Mouse (Mus musculus): ENCODE data around the gene Tmem147.
A peak's percentile ranks its signal among the peaks of the same experiment; 100 is the strongest.
"Not testable (repeated sequence)": the region's sequence is repeated elsewhere in the genome, so short reads cannot be mapped to it uniquely, and the experiment has no call there.

Tmem147 gene

GRCm38 (mm10) chr7:30729396-30730063 is at the start of gene Tmem147:
Gene Tmem147 (minus strand): TSS chr7:30729540.
- DNase-seq: peak; percentile 96

- DNase-seq: no peak
Measured at GRCm38 (mm10) chr7:30777911-30778310, 48.6 kb upstream of the Tmem147 start.

GRCm38 (mm10) chr7:30777081-30777579 is 47.8 kb upstream of the Tmem147 start:
- DNase-seq: no peak

GRCm38 (mm10) chr7:30776104-30776503 is 46.8 kb upstream of the Tmem147 start:
- DNase-seq: no peak

- no peak for DNase-seq
Measured at GRCm38 (mm10) chr7:30769236-30769635, 39.9 kb upstream of the Tmem147 start.

GRCm38 (mm10) chr7:30766408-30766807 is 37.1 kb upstream of the Tmem147 start:
- DNase-seq: no peak

GRCm38 (mm10) chr7:30765173-30765572 is 35.8 kb upstream of the Tmem147 start:
- no peak for DNase-seq

- DNase-seq: no peak
Measured at GRCm38 (mm10) chr7:30763456-30763855, 34.1 kb upstream of the Tmem147 start, which contains the start of gene Dmkn. Gene Dmkn (plus strand): TSS chr7:30763756.

GRCm38 (mm10) chr7:30761769-30762352 is 32.5 kb upstream of the Tmem147 start:
- no peak for DNase-seq

- no peak for DNase-seq
Measured at GRCm38 (mm10) chr7:30758853-30759252, 29.5 kb upstream of the Tmem147 start.

GRCm38 (mm10) chr7:30757001-30757400 is 27.7 kb upstream of the Tmem147 start:
- DNase-seq: no peak

- DNase-seq: no peak
Measured at GRCm38 (mm10) chr7:30751086-30751669, 21.8 kb upstream of the Tmem147 start, which contains the start of gene Sbsn. Gene Sbsn (plus strand): TSS chr7:30751471.

- DNase-seq: no peak
Measured at GRCm38 (mm10) chr7:30749824-30750606, 20.7 kb upstream of the Tmem147 start.

GRCm38 (mm10) chr7:30747525-30748204 is 18.3 kb upstream of the Tmem147 start:
- DNase-seq: no peak

- DNase-seq: no peak
Measured at GRCm38 (mm10) chr7:30744022-30744598, 14.8 kb upstream of the Tmem147 start.

- not testable (repeated sequence) for DNase-seq
Measured at GRCm38 (mm10) chr7:30743617-30744016, 14.3 kb upstream of the Tmem147 start, which contains the start of gene Gapdhs. Gene Gapdhs (minus strand): TSS chr7:30743681.

- DNase-seq: not testable (repeated sequence)
Measured at GRCm38 (mm10) chr7:30742570-30742969, 13.2 kb upstream of the Tmem147 start.

GRCm38 (mm10) chr7:30736211-30736610 is 6.9 kb upstream of the Tmem147 start:
- no peak for DNase-seq

GRCm38 (mm10) chr7:30730064-30730722 is 853 bp upstream of the Tmem147 start:
- DNase-seq: peak; percentile 45

GRCm38 (mm10) chr7:30728739-30729395 is 473 bp downstream of the Tmem147 start:
- no peak for DNase-seq

GRCm38 (mm10) chr7:30728214-30728613 is 1.1 kb downstream of the Tmem147 start:
- peak; percentile 42 for DNase-seq

All from cerebellum, adult 11-12 months (tissue).